Mouse (Mus musculus) adrenal gland, postnatal 36 days (tissue): ENCODE measurements at regions not wholly inside any gene's neighbourhood (a gene's known extent, or its start where the extent isn't known, plus 50 kb on each side); places are given as distances from the start of the nearest gene placed in this dataset.

Experiments used
- DNase-seq, 2 experiments: peaks; one replicate each; pipeline ENCODE4 v3.0.0; 2021; ENCODE audit warnings: mixed read lengths in 1 of 2

GRCm38 (mm10) chr14:54098122-54098775 is 155.7 kb downstream of the Dad1 start:
- DNase-seq: no peak

- no peak for DNase-seq
Measured at GRCm38 (mm10) chr14:54097026-54097425, 156.9 kb downstream of the Dad1 start.

GRCm38 (mm10) chr14:54092444-54092843 is 161.5 kb downstream of the Dad1 start:
- DNase-seq: no peak

GRCm38 (mm10) chr14:54086660-54087059 is 167.2 kb downstream of the Dad1 start:
- DNase-seq: no peak

GRCm38 (mm10) chr14:54074659-54075058 is 179.2 kb downstream of the Dad1 start:
- no peak for DNase-seq

GRCm38 (mm10) chr14:54072283-54072912 is 181.5 kb downstream of the Dad1 start:
- no peak for DNase-seq

GRCm38 (mm10) chr14:54070240-54070639 is 183.7 kb downstream of the Dad1 start:
- DNase-seq: no peak

GRCm38 (mm10) chr14:54068684-54069083 is 185.2 kb downstream of the Dad1 start:
- DNase-seq: no peak

GRCm38 (mm10) chr14:54065466-54065865 is 188.4 kb downstream of the Dad1 start:
- DNase-seq: no peak

GRCm38 (mm10) chr14:54064541-54065402 is 189.1 kb downstream of the Dad1 start:
- DNase-seq: peak; percentile 50 to 74

GRCm38 (mm10) chr14:54061570-54061969 is 192.3 kb downstream of the Dad1 start:
- DNase-seq: peak in 1 of 2 experiments; percentile 48

GRCm38 (mm10) chr14:54059776-54060175 is 194.1 kb downstream of the Dad1 start:
- peak; percentile 56 to 79 for DNase-seq

- DNase-seq: no peak
Measured at GRCm38 (mm10) chr14:54059096-54059495, 194.8 kb downstream of the Dad1 start.

- peak in 1 of 2 experiments; percentile 29 for DNase-seq
Measured at GRCm38 (mm10) chr14:54056691-54057090, 197.2 kb downstream of the Dad1 start.

- DNase-seq: no peak
Measured at GRCm38 (mm10) chr14:54055390-54055789, 198.5 kb downstream of the Dad1 start.

- DNase-seq: no peak
Measured at GRCm38 (mm10) chr14:54042286-54042685, 211.6 kb downstream of the Dad1 start.

- no peak for DNase-seq
Measured at GRCm38 (mm10) chr14:54040644-54041043, 213.3 kb downstream of the Dad1 start.

GRCm38 (mm10) chr14:54034516-54034915 is 219.4 kb downstream of the Dad1 start:
- DNase-seq: no peak

GRCm38 (mm10) chr14:54023552-54023951 is 230.4 kb downstream of the Dad1 start:
- DNase-seq: no peak

- DNase-seq: no peak
Measured at GRCm38 (mm10) chr14:54021443-54021842, 232.5 kb downstream of the Dad1 start.

- DNase-seq: no peak
Measured at GRCm38 (mm10) chr14:54014628-54015027, 239.3 kb downstream of the Dad1 start.

- DNase-seq: no peak
Measured at GRCm38 (mm10) chr14:54002083-54002482, 251.8 kb downstream of the Dad1 start.

GRCm38 (mm10) chr14:54000527-54000926 is 253.4 kb downstream of the Dad1 start:
- no peak for DNase-seq
